Comparison of ENCODE assay signal across 11 mouse cellular contexts in genomic region chr2:66819862-66820559, GRCm38 (mm10). TPM values are rescaled to one million over a fixed set of nuclear protein-coding genes. Genes with fewer than 3 reads are reported as not detected.
A peak's percentile ranks its signal among the peaks of the same experiment; 100 is the strongest.
DNase-seq lines count a peak whose midpoint lies in the region; ATAC-seq lines count a peak whose summit lies in the region.
"Had no signal": no experiment of that assay in that cellular context is flagged by ENCODE, and none has a peak within 500 bp of the region (broad histone marks: within the 10 kb centered on the region; RNA-seq: fewer than 3 reads in every experiment).

No protein-coding gene starts in this region.

- H3K4me1 ChIP-seq in hindbrain, embryonic 11.5 days (replicated peaks; ENCODE audit: control insufficient read depth, insufficient read depth, low read length): no peaks in the 10 kb centered on the region
- no peaks in the 10 kb centered on the region for H3K4me1 ChIP-seq in hindbrain, embryonic 12.5 days
- H3K4me1 ChIP-seq in midbrain, embryonic 11.5 days (ENCODE audit: control insufficient read depth, insufficient read depth, low read length): no peaks in the 10 kb centered on the region
- no peaks in the 10 kb centered on the region for H3K4me1 ChIP-seq in midbrain, embryonic 10.5 days
- no peaks in the 10 kb centered on the region for H3K4me1 ChIP-seq in forebrain, embryonic 16.5 days (replicated peaks; ENCODE audit: control insufficient read depth, insufficient read depth, low read length)
- H3K4me1 ChIP-seq: limb, embryonic 13.5 days had no signal

- 46% methylated on average over 7 of the region's 7 CpGs for WGBS in hindbrain, embryonic 11.5 days
- WGBS in hindbrain, embryonic 12.5 days: 36% methylated on average over 7 of the region's 7 CpGs
- WGBS in midbrain, embryonic 11.5 days: 46% methylated on average over 7 of the region's 7 CpGs
- 42% methylated on average over 7 of the region's 7 CpGs for WGBS in midbrain, embryonic 10.5 days
- 31% methylated on average over 7 of the region's 7 CpGs for WGBS in forebrain, embryonic 16.5 days

- no peaks in the 10 kb centered on the region for H3K27me3 ChIP-seq in hindbrain, embryonic 11.5 days (ENCODE audit: control insufficient read depth, insufficient read depth, low read length)
- H3K27me3 ChIP-seq in hindbrain, embryonic 12.5 days: no peaks in the 10 kb centered on the region
- H3K27me3 ChIP-seq in midbrain, embryonic 11.5 days (ENCODE audit: control insufficient read depth, insufficient read depth, low read length): no peaks in the 10 kb centered on the region
- H3K27me3 ChIP-seq in midbrain, embryonic 10.5 days (ENCODE audit: low read depth, poor library complexity, severe bottlenecking): no peaks in the 10 kb centered on the region
- H3K27me3 ChIP-seq in forebrain, embryonic 16.5 days (replicated peaks; ENCODE audit: control insufficient read depth, insufficient read depth, low read length): no peaks in the 10 kb centered on the region
- H3K27me3 ChIP-seq: limb, embryonic 13.5 days had no signal

- H3K4me2 ChIP-seq in hindbrain, embryonic 11.5 days (replicated peaks; ENCODE audit: low read depth, low read length): no peak overlapping the region
- H3K4me2 ChIP-seq in hindbrain, embryonic 12.5 days (replicated peaks): no peak overlapping the region
- H3K4me2 ChIP-seq in midbrain, embryonic 11.5 days: no peak overlapping the region
- H3K4me2 ChIP-seq in forebrain, embryonic 16.5 days (ENCODE audit: low read length): no peak overlapping the region
- H3K4me2 ChIP-seq: limb, embryonic 13.5 days had no signal

- no peak overlapping the region for H3K9ac ChIP-seq in hindbrain, embryonic 11.5 days (ENCODE audit: low read depth, low read length)
- no peak overlapping the region for H3K9ac ChIP-seq in hindbrain, embryonic 12.5 days
- H3K9ac ChIP-seq in midbrain, embryonic 11.5 days (ENCODE audit: low read length): no peak overlapping the region
- H3K9ac ChIP-seq in forebrain, embryonic 16.5 days (replicated peaks; ENCODE audit: low read depth, low read length): no peak overlapping the region
- H3K9ac ChIP-seq: limb, embryonic 13.5 days had no signal

- ATAC-seq in hindbrain, embryonic 11.5 days (ENCODE audit: low FRiP score): peak; percentile 35; the same call in 1 of the 2 replicates
- ATAC-seq in hindbrain, embryonic 12.5 days (ENCODE audit: low FRiP score): no peak
- peak; percentile 64; the same call in 1 of the 2 replicates for ATAC-seq in midbrain, embryonic 11.5 days (ENCODE audit: low FRiP score)
- ATAC-seq in forebrain, embryonic 16.5 days: peak; percentile 64; the same call in 1 of the 2 replicates
- ATAC-seq in inflammation-experienced regulatory T-cells, adult 6 months: no peak

- peak; percentile 5 for DNase-seq in hindbrain, embryonic 11.5 days (ENCODE audit: low spot score)
- DNase-seq in midbrain, embryonic 11.5 days (ENCODE audit: low spot score, missing footprints): no peak
- no peak for DNase-seq in midbrain, embryonic 10.5 days (ENCODE audit: low spot score)
- DNase-seq in right cerebral cortex, postnatal 4 days: peak; percentile 25
- DNase-seq in thymus, postnatal 0 days (ENCODE audit: low spot score): no peak
- DNase-seq: heart, postnatal 4 days had no signal

- H3K4me3 ChIP-seq in hindbrain, embryonic 11.5 days (ENCODE audit: low read depth, low read length): no peak overlapping the region
- no peak overlapping the region for H3K4me3 ChIP-seq in hindbrain, embryonic 12.5 days
- H3K4me3 ChIP-seq in midbrain, embryonic 11.5 days (ENCODE audit: low read depth, low read length): no peak overlapping the region
- H3K4me3 ChIP-seq in midbrain, embryonic 10.5 days: no peak overlapping the region
- no peak overlapping the region for H3K4me3 ChIP-seq in forebrain, embryonic 16.5 days (replicated peaks; ENCODE audit: low read length)
- H3K4me3 ChIP-seq: erythroblast, embryonic 14.5 days; limb, embryonic 13.5 days had no signal

- no peaks in the 10 kb centered on the region for H3K9me3 ChIP-seq in hindbrain, embryonic 11.5 days (ENCODE audit: control insufficient read depth, low read length)
- no peaks in the 10 kb centered on the region for H3K9me3 ChIP-seq in hindbrain, embryonic 12.5 days (replicated peaks)
- no peaks in the 10 kb centered on the region for H3K9me3 ChIP-seq in midbrain, embryonic 11.5 days (ENCODE audit: control insufficient read depth, low read length)
- H3K9me3 ChIP-seq in midbrain, embryonic 10.5 days (replicated peaks): no peaks in the 10 kb centered on the region
- H3K9me3 ChIP-seq in forebrain, embryonic 16.5 days (ENCODE audit: control insufficient read depth, low read length): no peaks in the 10 kb centered on the region
- H3K9me3 ChIP-seq: limb, embryonic 13.5 days had no signal

- no peak overlapping the region for H3K27ac ChIP-seq in hindbrain, embryonic 11.5 days (ENCODE audit: low read depth, low read length)
- no peak overlapping the region for H3K27ac ChIP-seq in hindbrain, embryonic 12.5 days
- no peak overlapping the region for H3K27ac ChIP-seq in midbrain, embryonic 11.5 days (ENCODE audit: low read depth, low read length)
- H3K27ac ChIP-seq in midbrain, embryonic 10.5 days (replicated peaks): no peak overlapping the region
- H3K27ac ChIP-seq in forebrain, embryonic 16.5 days (ENCODE audit: low read length): no peak overlapping the region
- H3K27ac ChIP-seq: limb, embryonic 13.5 days had no signal

- no peaks in the 10 kb centered on the region for H3K36me3 ChIP-seq in hindbrain, embryonic 11.5 days (ENCODE audit: control insufficient read depth, insufficient read depth, low read length)
- H3K36me3 ChIP-seq in hindbrain, embryonic 12.5 days: no peaks in the 10 kb centered on the region
- H3K36me3 ChIP-seq in midbrain, embryonic 11.5 days (ENCODE audit: control insufficient read depth, insufficient read depth, low read length): no peaks in the 10 kb centered on the region
- no peaks in the 10 kb centered on the region for H3K36me3 ChIP-seq in midbrain, embryonic 10.5 days
- no peaks in the 10 kb centered on the region for H3K36me3 ChIP-seq in forebrain, embryonic 16.5 days (ENCODE audit: control insufficient read depth, insufficient read depth)
- H3K36me3 ChIP-seq: limb, embryonic 13.5 days had no signal

RNA-seq across cellular contexts. Expression of gene Scn7a, which starts 35.3 kb away (rescaled TPM):
- 0.73 and 0.78 TPM in 2 replicates for polyA plus RNA-seq in hindbrain, embryonic 11.5 days (2014; fragmentation: Nextera tagmentation; extraction: Ambion mirVana)
- polyA plus RNA-seq in hindbrain, embryonic 12.5 days (2016; fragmentation: Nextera tagmentation; extraction: Ambion mirVana): 0.87 and 1.3 TPM in 2 replicates
- polyA plus RNA-seq in midbrain, embryonic 11.5 days (2014; fragmentation: Nextera tagmentation; extraction: Ambion mirVana): 0.19 and 0.40 TPM in 2 replicates
- polyA plus RNA-seq in midbrain, embryonic 10.5 days (2016; fragmentation: Nextera tagmentation; extraction: Ambion mirVana): 0.10 and 0.20 TPM in 2 replicates
- polyA plus RNA-seq in forebrain, embryonic 16.5 days (2015; fragmentation: Nextera tagmentation; extraction: Ambion mirVana): 0.02 TPM in 1 of 2 replicates, not detected in the other
- polyA plus RNA-seq in thymus, postnatal 0 days (2015; fragmentation: Nextera tagmentation; extraction: Ambion mirVana): 0.15 and 0.17 TPM in 2 replicates
- under 1 TPM in 1 of 3 experiments, not detected in 2; 0.07 TPM for polyA plus RNA-seq in inflammation-experienced regulatory T-cells, adult 6 months (2017; shearing (Covaris generic))
- polyA plus RNA-seq: erythroblast, embryonic 14.5 days had no signal

Comparison
In these comparisons a context has a peak if more than half of its experiments do, and no peak if none do; other contexts are left out.
1. ATAC-seq: peak in hindbrain, embryonic 11.5 days (single experiment), midbrain, embryonic 11.5 days (single experiment) and forebrain, embryonic 16.5 days (single experiment); none in hindbrain, embryonic 12.5 days (single experiment) and inflammation-experienced regulatory T-cells, adult 6 months (single experiment).
2. DNase-seq: peak in hindbrain, embryonic 11.5 days (single experiment) and right cerebral cortex, postnatal 4 days (single experiment); none in midbrain, embryonic 11.5 days (single experiment), midbrain, embryonic 10.5 days (single experiment) and thymus, postnatal 0 days (single experiment).